Comparison of ENCODE assay signal across 12 mouse cellular contexts in genomic region chr2:125716599-125716998, GRCm38 (mm10).
"Had no signal": no experiment of that assay in that cellular context is flagged by ENCODE, and none has a peak within 500 bp of the region (broad histone marks: within the 10 kb centered on the region; RNA-seq: fewer than 3 reads in every experiment).

No protein-coding gene starts in this region.

- DNase-seq: kidney, postnatal 14 days; lung, embryonic 14.5 days; lung, postnatal 10 days; lung, postnatal 4 days; thymus, postnatal 36 days had no signal

- H3K4me1 ChIP-seq: limb, embryonic 15.5 days; liver, embryonic 12.5 days; midbrain, embryonic 10.5 days had no signal

- H3K27ac ChIP-seq: left cerebral cortex, adult 2 months; limb, embryonic 15.5 days; liver, embryonic 12.5 days; midbrain, embryonic 10.5 days; neural tube, embryonic 12.5 days; stomach, postnatal 0 days had no signal

- H3K9me3 ChIP-seq: limb, embryonic 15.5 days; liver, embryonic 12.5 days; midbrain, embryonic 10.5 days; neural tube, embryonic 12.5 days had no signal

- H3K9ac ChIP-seq: limb, embryonic 15.5 days; liver, embryonic 12.5 days; lung, embryonic 14.5 days; neural tube, embryonic 12.5 days had no signal

- H3K36me3 ChIP-seq: limb, embryonic 15.5 days; liver, embryonic 12.5 days; midbrain, embryonic 10.5 days; neural tube, embryonic 12.5 days had no signal

- H3K4me3 ChIP-seq: left cerebral cortex, adult 2 months; limb, embryonic 15.5 days; liver, embryonic 12.5 days; midbrain, embryonic 10.5 days; myocyte; neural tube, embryonic 12.5 days had no signal
